Mouse (Mus musculus): ENCODE results near the gene P4ha2. TPM values are rescaled to one million over a fixed set of nuclear protein-coding genes. Genes with fewer than 3 reads are reported as not detected.

The P4ha2 gene
- polyA plus RNA-seq (2012; ENCODE audit: insufficient read depth, insufficient read length, missing spikeins), result 2.9 and 4.3 TPM in 2 replicates

DNA sequence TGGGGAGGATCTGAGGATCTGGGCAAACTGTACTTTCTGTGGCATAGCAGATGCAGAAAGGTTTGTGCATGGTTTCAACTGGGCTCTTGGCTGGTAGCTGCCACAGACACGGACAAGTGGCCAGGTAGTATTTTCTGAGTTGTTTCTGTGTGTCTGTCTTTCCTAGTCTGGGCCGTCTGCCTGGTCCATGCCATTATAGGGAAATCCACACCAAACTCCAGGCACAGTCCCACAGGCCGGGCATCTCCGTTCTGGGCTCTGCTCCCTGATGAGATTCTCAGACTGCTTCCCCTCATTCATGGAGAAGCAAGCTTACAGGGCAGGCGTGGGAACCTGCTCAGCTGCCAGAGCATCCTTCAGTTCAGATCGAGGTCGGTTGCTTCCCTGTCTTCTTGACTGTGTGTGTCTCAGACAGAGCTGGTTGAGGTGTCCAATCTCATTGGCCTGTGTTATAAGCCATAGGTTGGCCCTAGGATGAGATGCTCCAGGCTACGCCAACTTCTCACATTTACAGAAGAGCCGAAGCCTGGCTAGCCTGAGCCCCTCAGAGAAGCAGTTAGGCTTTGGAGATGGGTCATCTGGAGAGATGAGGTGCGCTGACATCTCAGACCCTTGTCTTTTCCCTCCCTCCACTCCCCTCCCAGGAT is at the start of gene P4ha2:
Gene P4ha2, plus strand, starts transcription at position 51 of the 647 bp plus-strand sequence.
- Histone ChIP-seq H3K27ac (ENCODE audit: insufficient read depth, low read depth, low read length) (no peak within 1 kb of the TSS), H3K4me3 (ENCODE audit: insufficient read depth, low read length) (peak within 1 kb of the TSS; percentile 57), H3K4me1 (ENCODE audit: control insufficient read depth, insufficient read depth, low read length) (0 out of 2 replicates have a peak, but pooled peaks cover 2% of the 10 kb centered on the region)
- no peak for TF ChIP-seq POLR2A (IDR thresholded peaks at IDR 0.05; ENCODE audit: borderline replicate concordance, low read depth, low read length)
- TF ChIP-seq CTCF (IDR thresholded peaks at IDR 0.05; ENCODE audit: low read depth, low read length), result no peak

DNA sequence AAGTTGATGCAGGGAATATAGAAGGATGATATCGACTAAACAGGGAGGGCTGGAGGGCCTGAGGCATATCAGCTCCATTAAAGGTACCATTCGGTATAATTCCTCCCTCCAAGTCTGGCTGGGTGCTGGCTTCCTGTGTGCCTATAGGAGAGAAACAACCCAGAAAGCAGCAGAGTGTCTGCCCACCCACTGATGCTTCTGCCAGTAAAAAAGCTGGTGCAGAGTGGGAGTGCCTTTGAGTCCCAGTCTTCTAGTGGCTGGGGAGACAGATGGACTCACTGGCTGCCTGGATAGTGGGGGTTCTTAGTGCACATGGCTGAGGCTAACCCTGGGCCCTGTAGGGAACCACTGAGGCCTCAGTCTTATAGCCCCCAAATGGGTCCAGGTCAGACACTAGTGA is 49.7 kb upstream of the P4ha2 start:
- H3K27ac ChIP-seq (ENCODE audit: insufficient read depth, low read depth, low read length), result no peak overlapping the region
- H3K4me1 ChIP-seq (ENCODE audit: control insufficient read depth, insufficient read depth, low read length), result no peaks in the 10 kb centered on the region
- TF ChIP-seq POLR2A (IDR thresholded peaks at IDR 0.05; ENCODE audit: borderline replicate concordance, low read depth, low read length), result no peak
- no peak for TF ChIP-seq CTCF (IDR thresholded peaks at IDR 0.05; ENCODE audit: low read depth, low read length)
- H3K4me3 ChIP-seq (ENCODE audit: insufficient read depth, low read length), result no peak overlapping the region

GRCm38 (mm10) chr11:54051161-54051560 is 48.7 kb upstream of the P4ha2 start:
- no peak overlapping the region for H3K27ac ChIP-seq (ENCODE audit: insufficient read depth, low read depth, low read length)
- TF ChIP-seq CTCF (IDR thresholded peaks at IDR 0.05; ENCODE audit: low read depth, low read length) (no peak), POLR2A (IDR thresholded peaks at IDR 0.05; ENCODE audit: borderline replicate concordance, low read depth, low read length) (no peak)
- H3K4me3 ChIP-seq (ENCODE audit: insufficient read depth, low read length), result no peak overlapping the region
- H3K4me1 ChIP-seq (ENCODE audit: control insufficient read depth, insufficient read depth, low read length), result no peaks in the 10 kb centered on the region

DNA sequence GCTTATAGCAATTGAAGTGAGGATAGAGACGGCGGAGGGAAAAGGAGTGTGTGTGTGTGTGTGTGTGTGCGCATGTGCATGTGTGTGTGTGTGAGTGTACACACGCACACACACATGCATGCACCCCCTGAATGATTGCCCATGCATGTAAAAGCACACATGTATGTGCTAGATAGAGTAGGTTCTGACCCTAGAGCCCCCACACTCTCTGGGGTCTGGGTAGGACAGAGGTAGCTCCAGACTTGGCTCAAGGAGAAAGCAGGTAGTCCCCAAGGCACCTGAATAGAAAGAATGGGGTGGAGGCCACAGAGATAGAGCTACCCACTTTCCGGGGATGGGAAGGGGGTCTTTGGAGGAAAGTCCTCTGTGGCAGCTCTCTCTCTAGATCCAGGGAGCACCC is 47.8 kb upstream of the P4ha2 start:
- TF ChIP-seq CTCF (IDR thresholded peaks at IDR 0.05; ENCODE audit: low read depth, low read length), result no peak
- TF ChIP-seq POLR2A (IDR thresholded peaks at IDR 0.05; ENCODE audit: borderline replicate concordance, low read depth, low read length), result no peak
- H3K27ac ChIP-seq (ENCODE audit: insufficient read depth, low read depth, low read length), result no peak overlapping the region
- no peaks in the 10 kb centered on the region for H3K4me1 ChIP-seq (ENCODE audit: control insufficient read depth, insufficient read depth, low read length)
- no peak overlapping the region for H3K4me3 ChIP-seq (ENCODE audit: insufficient read depth, low read length)

DNA sequence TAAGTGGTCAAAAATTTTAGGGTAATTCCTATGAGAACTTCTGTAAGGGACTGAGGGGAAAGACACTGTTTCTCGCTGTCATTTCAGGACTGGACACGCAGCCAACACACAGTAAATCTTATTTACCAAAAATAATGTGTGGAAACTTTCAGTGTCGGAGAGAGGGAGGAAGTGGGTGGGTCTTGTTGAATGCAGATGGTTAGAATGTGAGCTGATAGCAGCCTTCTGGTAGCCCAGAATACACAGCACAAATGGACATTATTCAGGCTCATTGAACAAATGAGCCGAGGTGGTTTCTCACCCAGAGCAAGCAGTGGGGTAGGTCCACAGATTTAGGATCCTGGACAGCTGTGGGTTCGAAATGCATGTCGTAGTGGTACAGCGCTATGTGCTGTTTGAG is 46.8 kb upstream of the P4ha2 start:
- no peak overlapping the region for H3K4me3 ChIP-seq (ENCODE audit: insufficient read depth, low read length)
- TF ChIP-seq CTCF (IDR thresholded peaks at IDR 0.05; ENCODE audit: low read depth, low read length) (no peak), POLR2A (IDR thresholded peaks at IDR 0.05; ENCODE audit: borderline replicate concordance, low read depth, low read length) (no peak)

DNA sequence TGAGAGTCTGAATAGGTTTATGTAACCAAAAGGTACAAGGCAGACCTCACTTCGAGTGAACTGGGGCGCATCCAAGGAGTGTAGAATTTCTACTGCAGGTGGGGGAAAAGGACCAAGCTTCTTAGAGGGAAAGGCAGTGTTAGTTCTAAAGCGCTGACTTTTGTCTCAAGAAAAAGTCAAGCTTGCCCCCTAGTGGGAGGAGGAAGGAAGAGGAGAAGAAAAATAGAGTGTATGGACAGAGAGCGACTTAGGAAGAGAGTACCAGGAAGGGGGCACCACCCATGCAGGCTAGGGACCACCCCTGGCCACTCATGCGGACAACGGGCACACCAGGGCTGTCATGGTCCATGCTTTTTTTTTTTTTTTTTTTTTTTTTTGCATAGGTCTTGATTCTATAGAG is 45.6 kb upstream of the P4ha2 start:
- Histone ChIP-seq H3K27ac (ENCODE audit: insufficient read depth, low read depth, low read length) (no peak overlapping the region), H3K4me3 (ENCODE audit: insufficient read depth, low read length) (no peak overlapping the region), H3K4me1 (ENCODE audit: control insufficient read depth, insufficient read depth, low read length) (no peaks in the 10 kb centered on the region)
- 0 out of 2 replicates have a peak, but pooled peaks have one; percentile 22 for TF ChIP-seq CTCF (IDR thresholded peaks at IDR 0.05; ENCODE audit: low read depth, low read length)
- TF ChIP-seq POLR2A (IDR thresholded peaks at IDR 0.05; ENCODE audit: borderline replicate concordance, low read depth, low read length), result no peak

More for the DNA sequence above, 46.8 kb upstream of the P4ha2 start:
- Histone ChIP-seq H3K4me1 (ENCODE audit: control insufficient read depth, insufficient read depth, low read length) (no peaks in the 10 kb centered on the region), H3K27ac (ENCODE audit: insufficient read depth, low read depth, low read length) (no peak overlapping the region)

GRCm38 (mm10) chr11:54056132-54056531 is 43.8 kb upstream of the P4ha2 start:
- Histone ChIP-seq H3K27ac (ENCODE audit: insufficient read depth, low read depth, low read length) (no peak overlapping the region), H3K4me3 (ENCODE audit: insufficient read depth, low read length) (no peak overlapping the region), H3K4me1 (ENCODE audit: control insufficient read depth, insufficient read depth, low read length) (no peaks in the 10 kb centered on the region)
- TF ChIP-seq POLR2A (IDR thresholded peaks at IDR 0.05; ENCODE audit: borderline replicate concordance, low read depth, low read length) (no peak), CTCF (IDR thresholded peaks at IDR 0.05; ENCODE audit: low read depth, low read length) (no peak)

DNA sequence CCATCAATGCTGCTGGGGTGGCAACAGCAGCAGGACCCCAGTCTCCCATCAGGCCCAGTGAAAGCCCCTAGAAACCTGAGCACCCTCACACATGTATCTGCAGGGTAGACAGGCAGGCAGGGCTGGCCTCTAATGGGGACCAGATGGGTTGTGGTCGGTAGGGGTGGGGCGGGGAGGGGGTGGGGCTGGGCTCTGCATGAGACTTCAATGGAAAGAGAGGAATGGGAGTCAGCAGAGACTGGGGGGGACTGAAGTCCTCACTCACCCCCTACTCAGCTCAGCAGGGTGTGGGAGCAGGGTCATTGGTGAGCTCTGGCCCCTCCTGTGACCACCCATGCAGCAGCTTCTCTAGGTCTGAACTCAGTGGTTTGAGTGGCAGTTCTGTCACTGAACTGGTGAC is 42.5 kb upstream of the P4ha2 start:
- Histone ChIP-seq H3K4me3 (ENCODE audit: insufficient read depth, low read length) (no peak overlapping the region), H3K27ac (ENCODE audit: insufficient read depth, low read depth, low read length) (no peak overlapping the region), H3K4me1 (ENCODE audit: control insufficient read depth, insufficient read depth, low read length) (no peaks in the 10 kb centered on the region)
- no peak for TF ChIP-seq POLR2A (IDR thresholded peaks at IDR 0.05; ENCODE audit: borderline replicate concordance, low read depth, low read length)
- TF ChIP-seq CTCF (IDR thresholded peaks at IDR 0.05; ENCODE audit: low read depth, low read length), result no peak

DNA sequence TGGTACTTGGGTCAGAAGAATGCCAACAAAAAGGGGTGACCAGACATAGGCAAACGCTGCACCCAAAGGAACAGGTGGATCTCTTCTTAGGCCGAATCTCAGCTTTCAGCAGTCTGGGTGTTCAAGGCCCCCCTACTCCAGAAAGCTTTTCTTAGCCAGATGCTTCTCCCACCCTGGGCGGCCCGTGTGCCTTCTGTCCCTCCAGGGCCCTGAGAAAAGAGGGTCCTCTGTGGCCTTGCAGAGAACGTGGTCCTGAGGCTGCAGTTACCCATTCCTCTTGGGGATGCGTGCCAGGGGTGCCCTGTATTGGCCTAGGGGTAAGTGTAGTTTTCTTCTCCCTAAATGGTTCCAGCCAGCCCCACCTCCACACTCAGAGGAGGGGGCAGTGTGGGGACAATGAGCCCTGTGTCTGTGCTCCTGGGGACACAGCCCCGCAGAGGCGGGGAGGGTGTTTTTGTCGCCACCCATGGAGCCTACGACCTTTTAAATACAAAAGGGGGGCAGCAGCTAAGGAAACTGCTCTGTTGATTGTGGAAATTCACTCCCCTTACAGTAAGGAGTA is 41.8 kb upstream of the P4ha2 start:
- TF ChIP-seq POLR2A (IDR thresholded peaks at IDR 0.05; ENCODE audit: borderline replicate concordance, low read depth, low read length) (no peak), CTCF (IDR thresholded peaks at IDR 0.05; ENCODE audit: low read depth, low read length) (no peak)
- no peaks in the 10 kb centered on the region for H3K4me1 ChIP-seq (ENCODE audit: control insufficient read depth, insufficient read depth, low read length)
- no peak overlapping the region for H3K4me3 ChIP-seq (ENCODE audit: insufficient read depth, low read length)
- no peak overlapping the region for H3K27ac ChIP-seq (ENCODE audit: insufficient read depth, low read depth, low read length)

- H3K4me1 ChIP-seq (ENCODE audit: control insufficient read depth, insufficient read depth, low read length), result no peaks in the 10 kb centered on the region
- no peak overlapping the region for H3K4me3 ChIP-seq (ENCODE audit: insufficient read depth, low read length)
- TF ChIP-seq POLR2A (IDR thresholded peaks at IDR 0.05; ENCODE audit: borderline replicate concordance, low read depth, low read length) (no peak), CTCF (IDR thresholded peaks at IDR 0.05; ENCODE audit: low read depth, low read length) (no peak)
- H3K27ac ChIP-seq (ENCODE audit: insufficient read depth, low read depth, low read length), result no peak overlapping the region
Observed at GRCm38 (mm10) chr11:54058643-54059042, 41.3 kb upstream of the P4ha2 start.

All from bone marrow macrophage, adult 2 months (primary cell).